Mouse (Mus musculus): ENCODE data around the gene Rps6ka1. TPM values are rescaled to one million over a fixed set of nuclear protein-coding genes. Genes with fewer than 3 reads are reported as not detected.
A peak's percentile ranks its signal among the peaks of the same experiment; 100 is the strongest.

Gene Rps6ka1
- polyA plus RNA-seq, 1 experiment from 2014 or later, result 23.7 TPM

DNA sequence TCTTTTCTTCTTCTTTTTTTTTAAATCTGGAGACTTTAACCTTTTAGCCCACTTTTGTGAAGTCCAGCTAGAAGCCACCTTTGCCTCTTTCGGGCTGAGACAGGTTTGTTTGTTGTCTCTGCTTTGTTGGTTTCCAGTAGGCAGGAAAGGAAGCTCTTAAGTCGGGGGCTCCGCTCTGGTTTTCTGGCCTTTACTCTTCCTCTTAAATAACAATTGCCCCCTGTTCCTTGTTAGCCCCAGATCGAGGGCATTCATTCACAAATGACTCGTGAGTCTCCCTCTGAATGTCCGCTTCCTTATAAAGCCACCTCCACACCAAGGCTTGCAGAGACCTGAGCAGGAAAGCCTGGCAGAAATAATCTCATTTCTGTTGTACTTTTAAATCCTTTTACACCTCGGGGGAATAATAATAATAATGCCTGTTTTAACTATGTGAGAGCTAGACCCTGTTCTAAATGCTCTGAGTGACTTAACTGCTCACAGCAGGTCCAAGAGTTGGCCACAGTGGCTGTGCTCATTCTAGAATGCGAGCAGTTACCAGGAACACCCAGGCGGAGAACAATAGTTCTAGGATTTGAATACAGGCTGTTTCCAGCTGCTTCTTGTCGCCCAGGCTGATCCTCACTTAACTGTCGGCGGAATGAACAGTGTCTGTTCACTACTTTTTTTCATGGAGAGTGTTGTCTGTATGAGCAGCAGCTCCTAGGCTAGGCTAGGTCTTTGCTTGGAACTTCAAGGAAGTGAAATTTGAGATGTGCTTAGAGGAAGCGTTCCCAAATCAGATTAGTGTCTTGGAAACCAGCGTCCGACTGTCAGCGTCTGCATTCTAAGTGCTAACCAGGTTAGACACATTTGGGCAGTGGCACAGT lies 71.7 kb downstream of the Rps6ka1 start:
- peaks cover 20% of the 10 kb centered on the region for H3K4me1 ChIP-seq
- H3K4me3 ChIP-seq (replicated peaks), result no peak overlapping the region
- H3K4me2 ChIP-seq, result no peak overlapping the region
- peak overlapping the region; percentile 48; the same call in 1 of the 2 replicates for H3K27ac ChIP-seq (replicated peaks)
- WGBS, result 6% methylated on average over 16 of the region's 16 CpGs
- H3K9me3 ChIP-seq (replicated peaks), result no peaks in the 10 kb centered on the region
- H3K9ac ChIP-seq (replicated peaks), result no peak overlapping the region
- H3K36me3 ChIP-seq, result no peaks in the 10 kb centered on the region
- no peak for ATAC-seq (ENCODE audit: low FRiP score)
- H3K27me3 ChIP-seq (replicated peaks), result no peaks in the 10 kb centered on the region

DNA sequence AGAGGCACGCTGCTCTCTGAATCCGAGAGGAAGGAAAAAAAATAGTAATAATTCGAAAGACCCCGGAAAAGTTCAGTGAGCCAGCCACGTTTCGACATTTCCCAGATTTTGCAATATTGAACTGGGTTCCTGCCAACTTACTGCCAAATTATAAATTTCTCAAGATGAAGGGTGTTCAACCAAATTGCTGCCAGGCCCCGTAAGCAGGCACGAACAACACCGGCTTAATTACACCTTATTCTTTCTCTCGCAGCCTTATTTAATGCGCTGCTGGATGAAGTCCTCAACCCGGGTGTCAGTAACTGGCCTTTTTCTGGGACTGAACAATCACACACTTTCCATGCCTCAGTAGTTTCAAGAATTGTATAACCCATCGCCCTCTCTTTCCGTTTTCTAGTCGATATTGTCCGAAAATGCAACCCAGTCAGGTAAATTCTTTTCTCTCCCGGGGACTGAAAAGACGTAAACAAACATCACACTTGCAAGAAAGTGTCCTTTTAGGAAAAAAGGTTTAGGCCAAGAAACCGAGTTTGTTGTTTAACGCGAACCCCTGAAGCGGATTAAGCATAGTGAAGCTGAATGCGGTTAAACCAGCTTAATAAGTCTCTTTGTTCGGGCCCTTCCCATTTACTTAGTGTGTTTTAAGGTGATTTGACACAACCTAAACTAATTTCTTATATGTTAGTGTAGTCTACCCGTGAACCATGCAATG lies 72.6 kb downstream of the Rps6ka1 start:
- Histone ChIP-seq H3K27me3 (replicated peaks) (no peaks in the 10 kb centered on the region), H3K4me2 (peak overlapping the region; percentile 63), H3K9ac (replicated peaks) (0 out of 2 replicates have a peak overlapping the region, but pooled peaks have one; percentile 74), H3K9me3 (replicated peaks) (no peaks in the 10 kb centered on the region), H3K36me3 (no peaks in the 10 kb centered on the region), H3K4me1 (peaks cover 20% of the 10 kb centered on the region), H3K4me3 (replicated peaks) (peak overlapping the region; percentile 70), H3K27ac (replicated peaks) (peak overlapping the region; percentile 98)
- no peak for ATAC-seq (ENCODE audit: low FRiP score)
- WGBS, result 8% methylated on average over 25 of the region's 25 CpGs

DNA sequence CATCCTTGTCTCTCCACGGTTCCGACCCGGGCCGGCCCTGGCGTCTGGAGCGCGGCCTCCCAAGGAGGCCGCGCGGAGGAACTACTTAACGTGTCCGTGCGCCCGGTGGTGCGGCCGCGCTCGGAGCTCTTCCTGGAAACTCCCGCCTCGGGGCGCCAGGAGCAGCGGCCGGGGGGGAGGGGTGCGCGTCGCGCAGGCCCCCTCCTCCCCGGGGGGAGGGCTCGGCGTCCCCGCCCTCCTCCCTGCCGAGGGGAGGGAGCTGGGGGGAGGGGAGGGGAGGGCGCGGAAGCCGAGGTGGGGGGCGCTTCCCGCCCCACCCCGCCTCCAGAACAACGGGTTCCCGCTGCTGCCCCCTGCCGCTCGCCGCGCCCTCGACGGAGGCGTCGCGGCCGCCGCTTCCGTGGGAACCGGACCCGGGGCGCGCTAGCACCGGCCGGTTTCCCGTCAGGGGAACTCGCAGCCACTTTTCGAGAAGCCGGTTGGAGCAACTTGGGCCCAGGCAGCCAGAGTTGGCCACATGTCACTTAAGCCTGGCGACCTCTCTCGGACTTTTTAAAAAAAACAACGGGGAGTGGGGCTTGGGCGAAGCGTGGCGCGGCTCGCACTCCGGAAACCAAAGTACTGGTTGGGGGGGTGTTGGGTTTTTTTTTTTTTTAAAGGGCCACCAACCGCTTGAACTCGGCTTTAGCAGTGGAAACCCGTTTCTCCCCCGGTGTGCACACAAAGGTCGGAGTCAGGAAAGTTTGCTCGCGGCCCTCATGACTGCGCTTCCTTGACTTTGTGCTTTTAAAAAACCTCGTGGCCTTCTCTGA lies 73.4 kb downstream of the Rps6ka1 start:
- H3K4me3 ChIP-seq (replicated peaks), result peak overlapping the region; percentile 70
- peak overlapping the region; percentile 74 for H3K9ac ChIP-seq (replicated peaks)
- peak; percentile 71 for ATAC-seq (ENCODE audit: low FRiP score)
- peak overlapping the region; percentile 63 for H3K4me2 ChIP-seq
- peaks cover 20% of the 10 kb centered on the region for H3K4me1 ChIP-seq
- H3K27me3 ChIP-seq (replicated peaks), result no peaks in the 10 kb centered on the region
- H3K9me3 ChIP-seq (replicated peaks), result no peaks in the 10 kb centered on the region
- H3K27ac ChIP-seq (replicated peaks), result peak overlapping the region; percentile 98
- WGBS, result under 1% methylated on average over 63 of the region's 80 CpGs
- no peaks in the 10 kb centered on the region for H3K36me3 ChIP-seq

GRCm38 (mm10) chr4:133813174-133813991 lies 74.2 kb downstream of the Rps6ka1 start:
- Histone ChIP-seq H3K27ac (replicated peaks) (peak overlapping the region; percentile 98), H3K27me3 (replicated peaks) (no peaks in the 10 kb centered on the region), H3K9ac (replicated peaks) (peak overlapping the region; percentile 74), H3K4me1 (peaks cover 20% of the 10 kb centered on the region), H3K9me3 (replicated peaks) (no peaks in the 10 kb centered on the region), H3K36me3 (no peaks in the 10 kb centered on the region), H3K4me2 (peak overlapping the region; percentile 63), H3K4me3 (replicated peaks) (peak overlapping the region; percentile 70)
- ATAC-seq (ENCODE audit: low FRiP score), result peak; percentile 92
- 0% methylated on average over 57 of the region's 101 CpGs for whole genome bisulfite sequencing

DNA sequence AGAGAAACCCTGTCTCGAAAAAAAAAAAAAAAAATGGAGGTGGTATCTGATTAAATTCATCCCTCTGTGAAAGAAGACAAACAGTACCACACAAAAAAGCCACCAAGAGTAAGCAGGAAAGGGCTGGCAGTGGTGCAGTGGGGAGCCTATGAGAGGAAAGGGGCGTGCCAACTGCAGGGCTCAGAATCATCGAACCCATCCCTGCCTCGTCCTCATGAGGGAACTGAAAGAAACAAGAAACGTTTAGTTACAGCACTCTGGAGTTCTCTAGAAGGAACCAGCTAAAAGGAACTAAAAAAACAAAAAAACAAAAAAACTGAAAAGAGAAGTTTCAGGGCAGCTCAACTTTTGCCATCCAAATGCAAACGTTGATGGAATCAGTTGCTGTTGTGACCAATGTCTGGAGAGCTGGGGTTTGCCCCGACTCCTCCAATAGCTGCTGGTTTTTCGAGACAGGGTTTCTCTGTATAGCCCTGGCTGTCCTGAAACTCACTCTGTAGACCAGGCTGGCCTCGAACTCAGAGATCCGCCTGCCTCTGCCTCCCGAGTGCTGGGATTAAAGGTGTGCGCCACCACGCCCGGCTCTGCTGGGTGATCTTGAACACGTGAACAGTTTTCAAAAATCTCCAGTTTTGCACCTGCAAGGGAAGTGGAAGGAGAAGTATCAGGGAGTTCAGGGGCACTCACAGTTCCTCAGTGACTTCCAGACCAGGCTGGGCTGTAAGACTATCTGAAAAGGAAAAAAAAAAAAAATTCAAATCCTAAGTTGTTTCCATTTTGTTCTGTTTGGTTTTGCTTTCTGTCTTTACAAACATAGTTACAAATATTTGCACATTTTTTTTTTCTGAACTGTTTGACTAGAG lies 83.0 kb downstream of the Rps6ka1 start:
- no peaks in the 10 kb centered on the region for H3K4me1 ChIP-seq
- H3K4me2 ChIP-seq, result no peak overlapping the region
- no peaks in the 10 kb centered on the region for H3K27me3 ChIP-seq (replicated peaks)
- WGBS, result 78% methylated on average over 15 of the region's 15 CpGs
- ATAC-seq (ENCODE audit: low FRiP score), result no peak
- no peak overlapping the region for H3K27ac ChIP-seq (replicated peaks)
- H3K9ac ChIP-seq (replicated peaks), result no peak overlapping the region
- no peaks in the 10 kb centered on the region for H3K9me3 ChIP-seq (replicated peaks)
- no peak overlapping the region for H3K4me3 ChIP-seq (replicated peaks)
- no peaks in the 10 kb centered on the region for H3K36me3 ChIP-seq

GRCm38 (mm10) chr4:133800589-133800988 lies 87.0 kb downstream of the Rps6ka1 start:
- no peaks in the 10 kb centered on the region for H3K27me3 ChIP-seq (replicated peaks)
- H3K4me3 ChIP-seq (replicated peaks), result no peak overlapping the region
- H3K9me3 ChIP-seq (replicated peaks), result no peaks in the 10 kb centered on the region
- 39% methylated on average over 4 of the region's 6 CpGs for WGBS
- H3K4me2 ChIP-seq, result no peak overlapping the region
- H3K36me3 ChIP-seq, result no peaks in the 10 kb centered on the region
- no peak overlapping the region for H3K27ac ChIP-seq (replicated peaks)
- no peak for ATAC-seq (ENCODE audit: low FRiP score)
- no peak overlapping the region for H3K9ac ChIP-seq (replicated peaks)
- H3K4me1 ChIP-seq, result no peaks in the 10 kb centered on the region

Other genes with a start within 250 kb of the Rps6ka1 start
- gene Zdhhc18, start 237.6 kb downstream of the Rps6ka1 start, polyA plus RNA-seq (2015; fragmentation: Nextera tagmentation; extraction: Ambion mirVana), result 4.3 and 7.0 TPM in 2 replicates
- 12.4 and 15.7 TPM in 2 replicates for gene Pigv, start 215.2 kb downstream of the Rps6ka1 start, polyA plus RNA-seq (2015; fragmentation: Nextera tagmentation; extraction: Ambion mirVana)
- 26.9 and 28.7 TPM in 2 replicates for gene Arid1a, start 131.0 kb downstream of the Rps6ka1 start, polyA plus RNA-seq (2015; fragmentation: Nextera tagmentation; extraction: Ambion mirVana)
- 921 and 1,163 TPM in 2 replicates for gene Hmgn2, start 80.9 kb upstream of the Rps6ka1 start, polyA plus RNA-seq (2015; fragmentation: Nextera tagmentation; extraction: Ambion mirVana)
- 47.0 and 47.4 TPM in 2 replicates for gene Dhdds, start 113.1 kb upstream of the Rps6ka1 start, polyA plus RNA-seq (2015; fragmentation: Nextera tagmentation; extraction: Ambion mirVana)
- 0.19 and 0.37 TPM in 2 replicates for gene Lin28a, start 131.0 kb upstream of the Rps6ka1 start, polyA plus RNA-seq (2015; fragmentation: Nextera tagmentation; extraction: Ambion mirVana)
- not detected in 2 replicates for gene Zfp683, start 166.0 kb upstream of the Rps6ka1 start, polyA plus RNA-seq (2015; fragmentation: Nextera tagmentation; extraction: Ambion mirVana)
- 2.5 and 3.7 TPM in 2 replicates for gene Crybg2, start 173.0 kb upstream of the Rps6ka1 start, polyA plus RNA-seq (2015; fragmentation: Nextera tagmentation; extraction: Ambion mirVana)
- 5.6 and 29.0 TPM in 2 replicates for gene Cd52, start 207.3 kb upstream of the Rps6ka1 start, polyA plus RNA-seq (2015; fragmentation: Nextera tagmentation; extraction: Ambion mirVana)
- gene Ubxn11, start 214.8 kb upstream of the Rps6ka1 start, polyA plus RNA-seq (2015; fragmentation: Nextera tagmentation; extraction: Ambion mirVana), result 16.2 and 19.4 TPM in 2 replicates
- 436 and 479 TPM in 2 replicates for gene Sh3bgrl3, start 241.0 kb upstream of the Rps6ka1 start, polyA plus RNA-seq (2015; fragmentation: Nextera tagmentation; extraction: Ambion mirVana)

All from neural tube, embryonic 15.5 days (tissue).